Mouse (Mus musculus): ENCODE data around the gene Amph.

GRCm38 (mm10) chr13:19097117-19097516 is 149.1 kb downstream of the Amph start:
- TF ChIP-seq MAX (IDR thresholded peaks at IDR 0.05) (no peak), CTCF (IDR thresholded peaks at IDR 0.05; ENCODE audit: control insufficient read depth, insufficient read depth, insufficient read length) (no peak), CEBPB (IDR thresholded peaks at IDR 0.05; ENCODE audit: low read depth) (no peak), USF1 (IDR thresholded peaks at IDR 0.05; ENCODE audit: low read depth) (no peak), FOSL1 (IDR thresholded peaks at IDR 0.05; ENCODE audit: insufficient read depth, low read length, poor library complexity, severe bottlenecking) (no peak), MYOG (IDR thresholded peaks at IDR 0.05; ENCODE audit: control insufficient read depth, extremely low read depth, insufficient read length) (no peak)
